Mouse (Mus musculus) Patski (cell line): ENCODE measurements around the gene Sctr. TPM values are rescaled to one million over a fixed set of nuclear protein-coding genes. Genes with fewer than 3 reads are reported as not detected.

Source experiments
- ATAC-seq: fragments of 100-300 bp; one replicate; pipeline ENCODE4 v1.8.0; 2021
- CTCF ChIA-PET: fragments of 350-600 bp; sonication (Branson Sonifier 250); formaldehyde crosslinking; loops from one replicate; lab custom pipeline; 2022; ENCODE audit warnings: inconsistent platforms; lab: Charles Lee
- POLR2A ChIA-PET: fragments of 350-600 bp; sonication (Branson Sonifier 250); formaldehyde crosslinking; loops from one replicate; lab custom pipeline; 2022; ENCODE audit warnings: antibody characterized with exemption, inconsistent platforms; lab: Charles Lee
- DNase-seq: peaks from one replicate; pipeline ENCODE4 v3.0.0-alpha.2; 2011; ENCODE audit warnings: low read depth, low spot score
- H3K27me3 ChIP-seq: fragments of 371-371 bp; one replicate; pipeline ENCODE4 v1.5.1; 2021
- CTCF ChIP-seq: fragments of 100-300 bp; IDR thresholded peaks from one replicate; pipeline ENCODE4 v1.5.1; 2021
- in situ Hi-C: fragments of 300-500 bp; cut with MboI; formaldehyde crosslinking; loops from 3 replicates; pipeline ENCODE4 v1.11.1; 2018; ENCODE audit warnings: low pct_unique_long_range_greater_than_20kb, mixed read lengths
- polyA plus RNA-seq: library from polyadenylated mRNA; unstranded; gene quantifications from one replicate; pipeline ENCODE4 v1.2.3, GENCODE M21; 2021

Gene Sctr
- polyA plus RNA-seq, 1 experiment from 2014 or later = 0.04 TPM

GRCm38 (mm10) chr1:120038594-120038993 lies 31.9 kb downstream of the Sctr start:
- in situ Hi-C loops = no loop called here
- no peak for TF ChIP-seq CTCF
- no peak for DNase-seq

DNA sequence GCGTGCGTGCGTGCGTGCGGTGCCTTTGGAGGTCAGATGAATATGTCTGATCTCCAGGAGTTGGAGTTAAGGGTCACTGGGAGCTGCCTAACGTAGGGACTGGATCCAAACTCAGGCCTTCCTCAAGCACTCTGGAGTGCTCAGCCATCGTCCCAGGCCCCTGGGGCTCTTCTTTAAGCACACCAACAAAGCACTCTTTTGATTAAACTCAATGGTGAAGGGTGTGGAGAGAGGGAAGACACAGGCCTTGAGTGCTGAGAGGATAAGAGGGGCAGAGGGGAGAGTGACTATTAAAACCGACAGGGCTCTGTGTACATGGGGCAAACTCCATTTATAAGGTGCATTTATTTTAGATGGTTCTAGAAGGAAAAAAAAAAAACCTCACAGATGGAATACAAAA lies 35.7 kb downstream of the Sctr start:
- no peak for ATAC-seq
- in situ Hi-C loops = no loop called here
- ChIA-PET POLR2A (no interaction called here), CTCF (no interaction called here)
- H3K27me3 ChIP-seq = no peaks in the 10 kb centered on the region
- no peak for TF ChIP-seq CTCF
- DNase-seq = no peak

More at GRCm38 (mm10) chr1:120038594-120038993, 31.9 kb downstream of the Sctr start:
- POLR2A ChIA-PET = interaction anchor here (1.1 kb wide), 1 partner anchor 62 kb away, joined by 4 read pairs; no protein-coding TSS in a partner anchor
- ATAC-seq = no peak
- H3K27me3 ChIP-seq = no peaks in the 10 kb centered on the region
- CTCF ChIA-PET = interaction anchor here (0.6 to 0.9 kb wide), 2 partner anchors 18 to 221 kb away, joined by 3 to 4 read pairs; no protein-coding TSS in a partner anchor

DNA sequence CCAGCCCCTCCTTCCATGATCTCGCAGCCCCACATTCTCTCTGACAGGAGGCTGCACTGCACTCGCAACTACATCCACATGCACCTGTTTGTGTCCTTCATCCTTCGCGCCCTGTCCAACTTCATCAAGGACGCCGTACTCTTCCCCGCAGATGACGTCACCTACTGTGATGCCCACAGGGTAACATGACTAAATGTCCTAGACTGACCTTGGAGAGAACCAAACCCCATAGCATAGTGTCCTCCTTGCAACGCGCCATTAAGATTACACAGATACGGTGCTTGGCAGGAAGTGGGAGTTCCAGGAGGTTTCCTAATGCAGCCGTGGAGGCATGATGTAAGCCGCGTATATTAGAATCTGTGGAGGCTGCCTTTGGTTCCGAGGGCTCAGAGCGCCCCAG lies 37.9 kb downstream of the Sctr start:
- CTCF ChIA-PET = interaction anchor here (1.1 kb wide), 1 partner anchor 17 kb away, joined by 3 read pairs; no protein-coding TSS in a partner anchor
- no peak for TF ChIP-seq CTCF
- ATAC-seq = no peak
- in situ Hi-C loops = no loop called here
- DNase-seq = no peak
- H3K27me3 ChIP-seq = no peaks in the 10 kb centered on the region
- POLR2A ChIA-PET = no interaction called here

- DNase-seq (no peak), ATAC-seq (no peak)
- no peak for TF ChIP-seq CTCF
Measured at GRCm38 (mm10) chr1:120047325-120047724, 40.6 kb downstream of the Sctr start.

DNA sequence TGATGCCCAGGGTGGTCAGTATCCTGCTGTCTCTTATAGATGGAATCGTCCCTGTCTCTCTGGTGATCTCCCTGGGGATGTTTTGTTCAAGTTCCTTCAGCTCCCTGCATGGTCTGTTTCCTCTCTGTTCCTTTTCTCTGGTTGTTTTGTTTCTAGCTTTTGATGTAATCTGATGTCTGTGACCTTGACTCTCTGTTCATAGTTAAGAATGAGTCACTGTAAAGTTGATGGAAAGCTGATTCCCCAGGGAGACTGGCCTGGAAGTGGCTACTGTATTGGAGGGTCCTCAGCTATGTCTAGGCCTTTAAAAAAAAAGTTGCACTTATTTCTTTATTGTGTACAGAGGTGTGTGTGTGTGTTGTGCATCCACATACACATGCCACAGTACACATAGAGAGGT lies 44.4 kb downstream of the Sctr start:
- ATAC-seq (peak; percentile 63), DNase-seq (no peak)
- POLR2A ChIA-PET = no interaction called here
- no peaks in the 10 kb centered on the region for H3K27me3 ChIP-seq
- in situ Hi-C loops = no loop called here
- TF ChIP-seq CTCF = no peak
- CTCF ChIA-PET = no interaction called here

More at GRCm38 (mm10) chr1:120047325-120047724, 40.6 kb downstream of the Sctr start:
- CTCF ChIA-PET = no interaction called here
- in situ Hi-C loops = no loop called here
- no peaks in the 10 kb centered on the region for H3K27me3 ChIP-seq
- POLR2A ChIA-PET = no interaction called here

- in situ Hi-C loops = no loop called here
- ChIA-PET CTCF (no interaction called here), POLR2A (no interaction called here)
- no peaks in the 10 kb centered on the region for H3K27me3 ChIP-seq
- no peak for ATAC-seq
- DNase-seq = no peak
- TF ChIP-seq CTCF = no peak
Measured at GRCm38 (mm10) chr1:120054997-120055396, 48.3 kb downstream of the Sctr start.

- ChIA-PET CTCF (no interaction called here), POLR2A (no interaction called here)
- TF ChIP-seq CTCF = no peak
- ATAC-seq (no peak), DNase-seq (no peak)
- in situ Hi-C loops = no loop called here
- no peaks in the 10 kb centered on the region for H3K27me3 ChIP-seq
Measured at GRCm38 (mm10) chr1:120055475-120055874, 48.8 kb downstream of the Sctr start.

DNA sequence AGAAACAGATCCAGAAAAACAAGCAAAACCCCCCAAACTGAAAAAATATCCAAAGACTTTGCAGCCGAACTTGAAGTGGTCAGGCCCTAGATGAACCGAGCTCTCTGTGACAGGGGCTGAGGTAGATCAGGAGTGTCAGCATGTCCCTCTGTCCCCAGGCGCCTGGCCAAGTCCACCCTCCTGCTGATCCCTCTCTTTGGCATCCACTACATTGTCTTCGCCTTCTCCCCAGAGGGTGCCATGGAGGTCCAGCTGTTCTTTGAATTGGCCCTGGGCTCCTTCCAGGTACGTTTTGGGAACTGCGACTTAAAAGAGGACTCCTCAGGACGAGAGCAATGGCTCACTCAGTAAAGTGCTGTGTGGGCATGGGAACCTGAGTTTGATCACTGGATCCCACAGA lies 49.5 kb downstream of the Sctr start:
- no peak for DNase-seq
- in situ Hi-C loops = no loop called here
- no peak for ATAC-seq
- H3K27me3 ChIP-seq = no peaks in the 10 kb centered on the region
- POLR2A ChIA-PET = no interaction called here
- no peak for TF ChIP-seq CTCF
- CTCF ChIA-PET = interaction anchor here (0.8 kb wide), 1 partner anchor 18 kb away, joined by 3 read pairs; no protein-coding TSS in a partner anchor

GRCm38 (mm10) chr1:120057044-120057443 lies 50.4 kb downstream of the Sctr start:
- ChIA-PET CTCF (interaction anchor here (0.8 kb wide), 1 partner anchor 19 kb away, joined by 3 read pairs; no protein-coding TSS in a partner anchor), POLR2A (no interaction called here)
- no peak for ATAC-seq
- TF ChIP-seq CTCF = no peak
- DNase-seq = no peak
- H3K27me3 ChIP-seq = no peaks in the 10 kb centered on the region
- in situ Hi-C loops = no loop called here

- H3K27me3 ChIP-seq = no peaks in the 10 kb centered on the region
- ATAC-seq = no peak
- no peak for TF ChIP-seq CTCF
- no peak for DNase-seq
- POLR2A ChIA-PET = no interaction called here
- CTCF ChIA-PET = no interaction called here
- in situ Hi-C loops = no loop called here
Measured at GRCm38 (mm10) chr1:120057674-120058430, 51.2 kb downstream of the Sctr start.

- CTCF ChIA-PET = interaction anchor here (1.6 kb wide), 1 partner anchor 28 kb away, joined by 5 read pairs; no protein-coding TSS in a partner anchor
- in situ Hi-C loops = no loop called here
- no peak for ATAC-seq
Measured at GRCm38 (mm10) chr1:120060687-120061086, 54.0 kb downstream of the Sctr start.

More at GRCm38 (mm10) chr1:120060687-120061086, 54.0 kb downstream of the Sctr start:
- DNase-seq = no peak
- TF ChIP-seq CTCF = no peak
- POLR2A ChIA-PET = interaction anchor here (1.1 kb wide), 1 partner anchor 15 kb away, joined by 4 read pairs; no protein-coding TSS in a partner anchor
- no peaks in the 10 kb centered on the region for H3K27me3 ChIP-seq
